Mouse (Mus musculus) MEL (cell line): ENCODE measurements around the gene Tfrc. TPM values are rescaled to one million over a fixed set of nuclear protein-coding genes. Genes with fewer than 3 reads are reported as not detected.

Source experiments
- DNase-seq: peaks from one replicate; pipeline ENCODE4 v3.0.0; 2011; ENCODE audit warnings: low read depth, low spot score
- H3K27ac ChIP-seq: 2 replicates; pipeline ENCODE4 v1.5.1; 2012; ENCODE audit warnings: low read depth, mild to moderate bottlenecking, control low read depth, low read length, moderate library complexity; ENCODE audit not compliant: control insufficient read depth
- H3K27me3 ChIP-seq, 2 experiments: fragments of 150-350 bp in 1 of 2; sonication (generic) in 1 of 2; 2 replicates each; pipeline ENCODE4 v1.6.1; 2012; ENCODE audit warnings: low read length in 2 of 2, mild to moderate bottlenecking in 2 of 2, improper control_type of control experiment in 1 of 2, moderate library complexity in 1 of 2; ENCODE audit not compliant: insufficient read depth in 2 of 2, control insufficient read depth in 1 of 2
- H3K36me3 ChIP-seq, 2 experiments: 2 replicates each; pipeline ENCODE4 v1.6.1; 2012 to 2014; ENCODE audit warnings: low read length in 2 of 2, improper control_type of control experiment in 1 of 2, inconsistent platforms in 1 of 2, mild to moderate bottlenecking in 1 of 2; ENCODE audit not compliant: insufficient read depth in 2 of 2, control insufficient read depth in 1 of 2
- H3K4me1 ChIP-seq, 2 experiments: fragments of 150-350 bp in 1 of 2; sonication (generic) in 1 of 2; 2 replicates each; pipeline ENCODE4 v1.6.1; 2012; ENCODE audit warnings: low read length in 2 of 2, improper control_type of control experiment in 1 of 2, mild to moderate bottlenecking in 1 of 2; ENCODE audit not compliant: insufficient read depth in 2 of 2, control insufficient read depth in 1 of 2
- H3K4me3 ChIP-seq, 2 experiments: fragments of 150-350 bp in 1 of 2; sonication (generic) in 1 of 2; 2 replicates each; pipeline ENCODE4 v1.5.1; 2012; ENCODE audit warnings: low read depth in 2 of 2, low read length in 2 of 2, mild to moderate bottlenecking in 2 of 2, moderate library complexity in 2 of 2, control low read depth in 1 of 2, improper control_type of control experiment in 1 of 2; ENCODE audit not compliant: control insufficient read depth in 1 of 2, insufficient read depth in 1 of 2
- H3K79me2 ChIP-seq: 2 replicates; pipeline ENCODE4 v1.6.1; 2012; ENCODE audit warnings: mild to moderate bottlenecking, low read length, moderate library complexity; ENCODE audit not compliant: control insufficient read depth, poor library complexity, insufficient read depth
- H3K9ac ChIP-seq: 2 replicates; pipeline ENCODE4 v1.6.1; 2012; ENCODE audit warnings: low read depth, mild to moderate bottlenecking, control low read depth, low read length, moderate library complexity; ENCODE audit not compliant: control insufficient read depth, poor library complexity, severe bottlenecking
- H3K9me3 ChIP-seq: fragments of 150-350 bp; sonication (generic); replicated peaks from 2 replicates; pipeline ENCODE4 v1.6.1; 2012; ENCODE audit warnings: mild to moderate bottlenecking, low read length, improper control_type of control experiment, moderate library complexity; ENCODE audit not compliant: insufficient read depth
- BHLHE40 ChIP-seq: IDR thresholded peaks from 2 replicates; pipeline ENCODE4 v1.6.1; 2012; ENCODE audit warnings: low read depth, mild to moderate bottlenecking, inconsistent platforms, low read length, improper control_type of control experiment, borderline replicate concordance
- CHD1 ChIP-seq: IDR thresholded peaks from 2 replicates; pipeline ENCODE4 v1.6.1; 2012; ENCODE audit warnings: low read depth, mild to moderate bottlenecking, inconsistent platforms, low read length, improper control_type of control experiment
- CTCF ChIP-seq, 3 experiments: IDR thresholded peaks in 2 of 3; conservative IDR thresholded peaks in 1 of 3; 2 replicates each; pipeline ENCODE4 v1.5.1; 2011 to 2012; ENCODE audit warnings: low read length in 3 of 3, low read depth in 2 of 3, mild to moderate bottlenecking in 2 of 3, improper control_type of control experiment in 1 of 3, inconsistent platforms in 1 of 3, mixed read lengths in 1 of 3, moderate library complexity in 1 of 3; ENCODE audit not compliant: control insufficient read depth in 1 of 3, insufficient read depth in 1 of 3, poor library complexity in 1 of 3, severe bottlenecking in 1 of 3
- E2F4 ChIP-seq: IDR thresholded peaks from 2 replicates; pipeline ENCODE4 v1.6.1; 2011; ENCODE audit warnings: low read depth, low read length, improper control_type of control experiment, borderline replicate concordance
- ELF1 ChIP-seq: IDR thresholded peaks from 2 replicates; pipeline ENCODE4 v1.6.1; 2014; ENCODE audit warnings: low read depth, mild to moderate bottlenecking, inconsistent platforms, low read length, improper control_type of control experiment, moderate library complexity
- GATA1 ChIP-seq: IDR thresholded peaks from 2 replicates; pipeline ENCODE4 v1.6.1; 2011; ENCODE audit warnings: low read depth, low read length, improper control_type of control experiment
- JUND ChIP-seq: IDR thresholded peaks from 2 replicates; pipeline ENCODE4 v1.6.1; 2011; ENCODE audit warnings: low read depth, mild to moderate bottlenecking, improper control_type of control experiment, low read length
- KAT2A ChIP-seq: conservative IDR thresholded peaks from 2 replicates; pipeline ENCODE4 v1.6.1; 2012; ENCODE audit warnings: low read depth, low read length, improper control_type of control experiment, inconsistent platforms
- MAX ChIP-seq: IDR thresholded peaks from 2 replicates; pipeline ENCODE4 v1.6.1; 2011; ENCODE audit warnings: low read length, improper control_type of control experiment
- MAZ ChIP-seq: IDR thresholded peaks from 2 replicates; pipeline ENCODE4 v1.6.1; 2012; ENCODE audit warnings: low read depth, mild to moderate bottlenecking, inconsistent platforms, low read length, improper control_type of control experiment
- MEF2A ChIP-seq: IDR thresholded peaks from 2 replicates; pipeline ENCODE4 v1.6.1; 2014; ENCODE audit warnings: low read depth, mild to moderate bottlenecking, inconsistent platforms, low read length, improper control_type of control experiment; ENCODE audit not compliant: poor library complexity, insufficient replicate concordance, severe bottlenecking; ENCODE audit errors: extremely low read depth
- MXI1 ChIP-seq: IDR thresholded peaks from 2 replicates; pipeline ENCODE4 v1.6.1; 2011; ENCODE audit warnings: mild to moderate bottlenecking, low read depth, low read length, improper control_type of control experiment
- MYC ChIP-seq: IDR thresholded peaks from 2 replicates; pipeline ENCODE4 v1.6.1; 2011; ENCODE audit warnings: low read depth, mild to moderate bottlenecking, low read length, improper control_type of control experiment, moderate library complexity
- POLR2A ChIP-seq, 2 experiments: IDR thresholded peaks; 2 replicates each; pipeline ENCODE4 v1.6.1; 2011 to 2012; ENCODE audit warnings: low read length in 2 of 2, mild to moderate bottlenecking in 2 of 2, control low read depth in 1 of 2, improper control_type of control experiment in 1 of 2, low read depth in 1 of 2, moderate library complexity in 1 of 2; ENCODE audit not compliant: control insufficient read depth in 1 of 2, insufficient read depth in 1 of 2, poor library complexity in 1 of 2
- POLR2AphosphoS5 ChIP-seq: IDR thresholded peaks from 2 replicates; pipeline ENCODE4 v1.6.1; 2012; ENCODE audit warnings: low read depth, borderline replicate concordance, mild to moderate bottlenecking, inconsistent platforms, low read length, moderate library complexity, mixed read lengths
- SMC3 ChIP-seq: IDR thresholded peaks from 2 replicates; pipeline ENCODE4 v1.6.1; 2011; ENCODE audit warnings: low read depth, low read length, improper control_type of control experiment
- TAL1 ChIP-seq: IDR thresholded peaks from 2 replicates; pipeline ENCODE4 v1.6.1; 2012; ENCODE audit warnings: mild to moderate bottlenecking, inconsistent platforms, low read length, moderate library complexity, mixed read lengths
- TBP ChIP-seq: IDR thresholded peaks from 2 replicates; pipeline ENCODE4 v1.8.0; 2011; ENCODE audit warnings: low read depth, low read length, improper control_type of control experiment
- USF2 ChIP-seq, 2 experiments: IDR thresholded peaks; 2 replicates each; pipeline ENCODE4 v1.6.1; 2011 to 2012; ENCODE audit warnings: improper control_type of control experiment in 2 of 2, low read length in 2 of 2, borderline replicate concordance in 1 of 2, inconsistent platforms in 1 of 2, low read depth in 1 of 2, mild to moderate bottlenecking in 1 of 2; ENCODE audit not compliant: insufficient read depth in 1 of 2
- ZNF384 ChIP-seq: IDR thresholded peaks from 2 replicates; pipeline ENCODE4 v1.6.1; 2012; ENCODE audit warnings: low read depth, mild to moderate bottlenecking, inconsistent platforms, low read length, improper control_type of control experiment
- polyA plus RNA-seq, 2 experiments: library from polyadenylated mRNA; stranded (reverse) in 1 of 2; unstranded in 1 of 2; fragments of >175 nt in 1 of 2; fragments of >200 nt in 1 of 2; gene quantifications; 2 replicates each; pipeline versions ENCODE4 v1.2.1 to v1.2.4; 2012; ENCODE audit warnings: low replicate concordance in 2 of 2, low read depth in 1 of 2; ENCODE audit not compliant: insufficient read length in 2 of 2, insufficient read depth in 1 of 2, missing spikeins in 1 of 2
- total RNA-seq: library from RNA; depleted of rRNA; stranded (reverse); fragments of 300-350 nt; gene quantifications from 2 replicates; pipeline ENCODE4 v1.2.3, GENCODE M21; 2012

The Tfrc gene
- total and polyA plus RNA-seq, 3 experiments = 90.9 to 234 (median 106) TPM

GRCm38 (mm10) chr16:32670354-32671124 lies 61.8 kb downstream of the Tfrc start (continued):
- no peak for TF ChIP-seq USF2 (IDR thresholded peaks at IDR 0.05; ENCODE audit: borderline replicate concordance in 1 of 2, insufficient read depth in 1 of 2, low read depth in 1 of 2, low read length in 2 of 2)
- no peak for TF ChIP-seq MYC

- Histone ChIP-seq H3K4me1 (peaks cover 4 to 26% of the 10 kb centered on the region in 2 experiments), H3K36me3 (peaks cover 1 to 22% of the 10 kb centered on the region in 2 experiments; a peak in 3 of 4 replicates), H3K27ac (no peak overlapping the region), H3K4me3 (no peak overlapping the region), H3K9me3 (no peaks in the 10 kb centered on the region), H3K27me3 (no peaks in the 10 kb centered on the region), H3K79me2 (no peaks in the 10 kb centered on the region), H3K9ac (no peak overlapping the region)
- TF ChIP-seq POLR2A (IDR thresholded peaks at IDR 0.05; ENCODE audit: control insufficient read depth in 1 of 2, insufficient read depth in 1 of 2, low read depth in 1 of 2, low read length in 2 of 2, poor library complexity in 1 of 2) (no peak), KAT2A (no peak), ZNF384 (no peak), BHLHE40 (no peak), MAX (no peak), POLR2AphosphoS5 (no peak), MEF2A (no peak), CTCF (IDR thresholded peaks at IDR 0.05 in 2 of 3, conservative IDR thresholded peaks at IDR 0.05 in 1 of 3; ENCODE audit: control insufficient read depth in 1 of 3, insufficient read depth in 1 of 3, low read depth in 2 of 3, low read length in 3 of 3, poor library complexity in 1 of 3, severe bottlenecking in 1 of 3) (no peak), USF2 (IDR thresholded peaks at IDR 0.05; ENCODE audit: borderline replicate concordance in 1 of 2, insufficient read depth in 1 of 2, low read depth in 1 of 2, low read length in 2 of 2) (no peak), CHD1 (no peak), TBP (no peak), TAL1 (no peak), MXI1 (no peak)
- DNase-seq = no peak
Measured at GRCm38 (mm10) chr16:32671206-32671887, 62.6 kb downstream of the Tfrc start.

GRCm38 (mm10) chr16:32672250-32672649 lies 63.5 kb downstream of the Tfrc start:
- Histone ChIP-seq H3K27me3 (no peaks in the 10 kb centered on the region), H3K36me3 (peaks cover 1 to 13% of the 10 kb centered on the region in 2 experiments; a peak in 3 of 4 replicates), H3K9ac (no peak overlapping the region), H3K79me2 (no peaks in the 10 kb centered on the region), H3K4me3 (no peak overlapping the region), H3K9me3 (no peaks in the 10 kb centered on the region), H3K4me1 (peaks cover 0 to 18% of the 10 kb centered on the region in 2 experiments; a peak in 3 of 4 replicates), H3K27ac (no peak overlapping the region)
- TF ChIP-seq CHD1 (no peak), MEF2A (no peak), JUND (no peak), TAL1 (no peak), MAX (no peak), MAZ (no peak), ELF1 (no peak), SMC3 (no peak), E2F4 (no peak), TBP (no peak), POLR2AphosphoS5 (no peak), GATA1 (no peak)
- no peak for DNase-seq
